Mouse (Mus musculus) yolk sac, embryonic 10.5 days (tissue): ENCODE measurements at regions not wholly inside any gene's neighbourhood (a gene's known extent, or its start where the extent isn't known, plus 50 kb on each side); places are given as distances from the start of the nearest gene placed in this dataset.
"Not testable (repeated sequence)": the region's sequence is repeated elsewhere in the genome, so short reads cannot be mapped to it uniquely, and the experiment has no call there.

Experiments used
- DNase-seq: peaks from one replicate; pipeline ENCODE4 v3.0.0-alpha.2; 2017; ENCODE audit warnings: low spot score

- no peak for DNase-seq
Measured at GRCm38 (mm10) chr5:39335321-39335720, 420.0 kb downstream of the Hs3st1 start.

- no peak for DNase-seq
Measured at GRCm38 (mm10) chr5:39334241-39334640, 421.0 kb downstream of the Hs3st1 start.

- no peak for DNase-seq
Measured at GRCm38 (mm10) chr5:39325399-39325798, 429.9 kb downstream of the Hs3st1 start.

GRCm38 (mm10) chr5:39316478-39316877, 438.8 kb downstream of the Hs3st1 start:
- DNase-seq = no peak

- no peak for DNase-seq
Measured at GRCm38 (mm10) chr5:39311211-39311610, 434.6 kb upstream of the Clnk start.

GRCm38 (mm10) chr5:39305794-39306193, 429.2 kb upstream of the Clnk start:
- no peak for DNase-seq

- no peak for DNase-seq
Measured at GRCm38 (mm10) chr5:39292849-39293248, 416.2 kb upstream of the Clnk start.

- no peak for DNase-seq
Measured at GRCm38 (mm10) chr5:39281021-39281420, 404.4 kb upstream of the Clnk start.

GRCm38 (mm10) chr5:39273710-39274385, 397.2 kb upstream of the Clnk start:
- DNase-seq = no peak

GRCm38 (mm10) chr5:39267106-39267505, 390.5 kb upstream of the Clnk start:
- DNase-seq = no peak

- DNase-seq = no peak
Measured at GRCm38 (mm10) chr5:39260721-39261190, 384.1 kb upstream of the Clnk start.

- DNase-seq = no peak
Measured at GRCm38 (mm10) chr5:39257745-39258144, 381.1 kb upstream of the Clnk start.

- DNase-seq = no peak
Measured at GRCm38 (mm10) chr5:39252206-39252605, 375.6 kb upstream of the Clnk start.

GRCm38 (mm10) chr5:39251021-39251420, 374.4 kb upstream of the Clnk start:
- no peak for DNase-seq

GRCm38 (mm10) chr5:39219698-39220097, 343.1 kb upstream of the Clnk start:
- DNase-seq = no peak

- DNase-seq = no peak
Measured at GRCm38 (mm10) chr5:39216326-39216725, 339.7 kb upstream of the Clnk start.

GRCm38 (mm10) chr5:39215016-39215415, 338.4 kb upstream of the Clnk start:
- DNase-seq = no peak

GRCm38 (mm10) chr5:39212550-39212949, 335.9 kb upstream of the Clnk start:
- DNase-seq = no peak

GRCm38 (mm10) chr5:39198856-39199255, 322.2 kb upstream of the Clnk start:
- no peak for DNase-seq

GRCm38 (mm10) chr5:39191153-39191552, 314.5 kb upstream of the Clnk start:
- not testable (repeated sequence) for DNase-seq

- DNase-seq = no peak
Measured at GRCm38 (mm10) chr5:39181616-39182402, 305.2 kb upstream of the Clnk start.

- DNase-seq = no peak
Measured at GRCm38 (mm10) chr5:39181028-39181427, 304.4 kb upstream of the Clnk start.

GRCm38 (mm10) chr5:39177891-39178290, 301.3 kb upstream of the Clnk start:
- no peak for DNase-seq
